Mouse (Mus musculus): ENCODE data around the gene Entpd3.

DNA sequence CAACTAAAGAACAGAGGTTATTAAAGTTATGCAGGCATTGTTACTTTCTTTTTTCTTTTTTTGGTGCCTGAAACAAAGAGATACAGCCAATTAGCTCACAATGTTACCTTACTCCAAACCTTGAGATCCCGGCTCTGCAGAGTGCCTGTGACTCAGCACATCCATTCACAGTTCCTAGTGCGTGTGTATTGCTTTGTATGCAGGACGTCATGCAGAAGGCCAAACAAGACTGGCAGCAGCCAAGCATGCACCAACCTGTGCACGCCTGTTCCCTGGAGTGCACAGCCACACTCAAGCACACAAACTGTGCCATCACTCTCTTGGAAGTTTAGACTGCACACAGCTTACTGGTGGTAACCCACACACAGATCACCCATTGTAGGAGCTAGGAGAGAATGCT lies 12.3 kb upstream of the Entpd3 start:
- TF ChIP-seq CTCF (IDR thresholded peaks at IDR 0.05; ENCODE audit: low read depth, low read length) (no peak), EP300 (IDR thresholded peaks at IDR 0.05; ENCODE audit: insufficient read depth, low read depth, low read length) (no peak), POLR2A (IDR thresholded peaks at IDR 0.05; ENCODE audit: insufficient read depth, low read length) (no peak)
